In genomic region chr17:27331630-27332029, GRCm38 (mm10) we compare ENCODE assay signal across 19 mouse cellular contexts.
DNase-seq lines count a peak whose midpoint lies in the region; TF ChIP-seq lines count a peak whose summit lies in the region.
"Had no signal": no experiment of that assay in that cellular context is flagged by ENCODE, and none has a peak within 500 bp of the region (broad histone marks: within the 10 kb centered on the region; RNA-seq: fewer than 3 reads in every experiment).

No protein-coding gene starts in this region.

- H3K4me1 ChIP-seq in kidney, adult 2 months (ENCODE audit: control insufficient read depth, insufficient read depth, low read length): no peaks in the 10 kb centered on the region; the same call in 1 of the 2 replicates
- peaks cover 38% of the 10 kb centered on the region for H3K4me1 ChIP-seq in testis, adult 2 months (ENCODE audit: control insufficient read depth, insufficient read depth, low read length)

- peak; percentile 19 to 31 for DNase-seq in cerebellum, postnatal 14 days
- no peak for DNase-seq in cerebellum, postnatal 4 days (ENCODE audit: low spot score in 2 of 2)
- DNase-seq in kidney, adult 2 months: peak; percentile 8
- no peak for DNase-seq in kidney, adult 11 months
- no peak for DNase-seq in testis, postnatal 14 days (ENCODE audit: low spot score)
- DNase-seq: adrenal gland, adult 8-10 months; adrenal gland, postnatal 14 days; adrenal gland, postnatal 36 days; B cell, adult 2 months; cerebellum, adult 11-12 months; cerebellum, adult 9-10 months; cerebellum, postnatal 36 days; forebrain, postnatal 0 days had no signal

- TF ChIP-seq POLR2A in kidney, adult 2 months (IDR thresholded peaks at IDR 0.05; ENCODE audit: low read depth, low read length): no peak
- peak; percentile 31; the same call in 1 of the 2 replicates for TF ChIP-seq POLR2A in testis, adult 2 months (IDR thresholded peaks at IDR 0.05; ENCODE audit: control insufficient read depth, low read depth, low read length)

- H3K27me3 ChIP-seq in kidney, adult 2 months (replicated peaks; ENCODE audit: control insufficient read depth, insufficient read depth, low read length): no peaks in the 10 kb centered on the region
- no peaks in the 10 kb centered on the region for H3K27me3 ChIP-seq in testis, adult 2 months (ENCODE audit: control insufficient read depth, insufficient read depth, low read length)
- H3K27me3 ChIP-seq: forebrain, embryonic 15.5 days had no signal

- no peaks in the 10 kb centered on the region for H3K36me3 ChIP-seq in kidney, adult 2 months (ENCODE audit: control insufficient read depth, insufficient read depth, low read length)
- no peaks in the 10 kb centered on the region for H3K36me3 ChIP-seq in testis, adult 2 months (ENCODE audit: control insufficient read depth, insufficient read depth, low read length)
- H3K36me3 ChIP-seq: embryonic facial prominence, embryonic 10.5 days; embryonic facial prominence, embryonic 12.5 days; forebrain, embryonic 15.5 days; G1E had no signal

- no peak overlapping the region for H3K27ac ChIP-seq in kidney, adult 2 months (ENCODE audit: insufficient read depth, low read depth, low read length)
- peak overlapping the region; percentile 74 for H3K27ac ChIP-seq in testis, adult 2 months (ENCODE audit: control insufficient read depth, insufficient read depth, low read depth, low read length)
- H3K27ac ChIP-seq: embryonic facial prominence, embryonic 10.5 days; embryonic facial prominence, embryonic 12.5 days; forebrain, embryonic 13.5 days; forebrain, embryonic 15.5 days had no signal

- WGBS in kidney, adult 2 months: 75% methylated on average over 5 of the region's 5 CpGs

- TF ChIP-seq CTCF in kidney, adult 2 months (conservative IDR thresholded peaks at IDR 0.05; ENCODE audit: insufficient read depth, insufficient read length, low read depth, low read length): no peak
- TF ChIP-seq CTCF in testis, adult 2 months (IDR thresholded peaks at IDR 0.05; ENCODE audit: control insufficient read depth, insufficient read depth, insufficient replicate concordance, low read depth, low read length): no peak

- no peak overlapping the region for H3K4me3 ChIP-seq in kidney, adult 2 months (ENCODE audit: insufficient read depth, low read depth, low read length)
- no peak overlapping the region for H3K4me3 ChIP-seq in testis, adult 2 months (ENCODE audit: control insufficient read depth, low read depth, low read length)
- H3K4me3 ChIP-seq: embryonic facial prominence, embryonic 10.5 days; embryonic facial prominence, embryonic 12.5 days; forebrain, embryonic 13.5 days; forebrain, embryonic 15.5 days had no signal

Comparison
In these comparisons a context has a peak if more than half of its experiments do, and no peak if none do; other contexts are left out.
1. DNase-seq: peak in cerebellum, postnatal 14 days (2 of 2) and kidney, adult 2 months (single experiment); none in cerebellum, postnatal 4 days (0 of 2), kidney, adult 11 months (single experiment) and testis, postnatal 14 days (single experiment).